Mouse (Mus musculus) forebrain, embryonic 15.5 days (tissue): ENCODE measurements around the gene Cpa4. TPM values are rescaled to one million over a fixed set of nuclear protein-coding genes. Genes with fewer than 3 reads are reported as not detected.

Experiments
- ATAC-seq: fragments of 200-750 bp; cut with Nextera tagmentation; replicated peaks from 2 replicates; pipeline ENCODE4 v1.8.0; 2017; ENCODE audit warnings: mild to moderate bottlenecking, moderate TSS enrichment, moderate library complexity
- H3K27ac ChIP-seq: fragments of 300-500 bp; sonication (generic); replicated peaks from 2 replicates; pipeline ENCODE4 v1.5.1; 2015; ENCODE audit warnings: mild to moderate bottlenecking, inconsistent platforms
- H3K27me3 ChIP-seq: fragments of 300-500 bp; sonication (generic); 2 replicates; pipeline ENCODE4 v1.6.1; 2015; ENCODE audit warnings: inconsistent platforms
- H3K36me3 ChIP-seq: fragments of 300-500 bp; sonication (generic); 2 replicates; pipeline ENCODE4 v1.6.1; 2015; ENCODE audit warnings: mild to moderate bottlenecking, inconsistent platforms
- H3K4me1 ChIP-seq: fragments of 300-500 bp; sonication (generic); 2 replicates; pipeline ENCODE4 v1.6.1; 2015; ENCODE audit warnings: inconsistent platforms
- H3K4me2 ChIP-seq: fragments of 300-500 bp; sonication (generic); replicated peaks from 2 replicates; pipeline ENCODE4 v1.6.1; 2015; ENCODE audit warnings: mild to moderate bottlenecking, inconsistent platforms
- H3K4me3 ChIP-seq: fragments of 300-500 bp; sonication (generic); 2 replicates; pipeline ENCODE4 v1.5.1; 2015; ENCODE audit warnings: mild to moderate bottlenecking, inconsistent platforms
- H3K9ac ChIP-seq: fragments of 300-500 bp; sonication (generic); replicated peaks from 2 replicates; pipeline ENCODE4 v1.6.1; 2015; ENCODE audit warnings: mild to moderate bottlenecking, inconsistent platforms
- H3K9me3 ChIP-seq: fragments of 300-500 bp; sonication (generic); 2 replicates; pipeline ENCODE4 v1.6.1; 2016; ENCODE audit warnings: inconsistent platforms
- WGBS: fragments of 180-500 bp; shearing (Covaris S2); methylation state at CpG from one replicate; pipeline ENCODE4 v1.1.7; 2015; ENCODE audit warnings: mixed read lengths; 5-methylcytosine and 5-hydroxymethylcytosine counted together
- polyA plus RNA-seq: library from polyadenylated mRNA; unstranded; fragments of >200 nt; fragmentation: Nextera tagmentation; extraction: Ambion mirVana; gene quantifications from 2 replicates; pipeline ENCODE4 v1.2.1, GENCODE M21; 2015

The Cpa4 gene
- 1.9 and 2.0 TPM in 2 replicates for polyA plus RNA-seq

- Histone ChIP-seq H3K27ac (no peak within 1 kb of the TSS), H3K36me3 (no peaks in the 10 kb centered on the region), H3K4me2 (no peak within 1 kb of the TSS), H3K27me3 (no peaks in the 10 kb centered on the region), H3K9ac (no peak within 1 kb of the TSS), H3K4me1 (peaks cover 13% of the 10 kb centered on the region), H3K9me3 (no peaks in the 10 kb centered on the region), H3K4me3 (no peak within 1 kb of the TSS)
- 61% methylated on average over 5 of the region's 5 CpGs for WGBS
- no peak for ATAC-seq
Measured at GRCm38 (mm10) chr6:30568069-30568468, at the start of gene Cpa4. TSS of gene Cpa4 (plus strand) at chr6:30568369.

- Histone ChIP-seq H3K4me2 (no peak overlapping the region), H3K36me3 (no peaks in the 10 kb centered on the region), H3K9me3 (no peaks in the 10 kb centered on the region), H3K27me3 (no peaks in the 10 kb centered on the region), H3K4me3 (no peak overlapping the region), H3K27ac (no peak overlapping the region), H3K9ac (no peak overlapping the region), H3K4me1 (peaks cover 5% of the 10 kb centered on the region)
- WGBS = 71% methylated on average over 11 of the region's 11 CpGs
- no peak for ATAC-seq
Measured at GRCm38 (mm10) chr6:30520400-30520799, 47.8 kb upstream of the Cpa4 start.

GRCm38 (mm10) chr6:30525456-30526332 is 42.5 kb upstream of the Cpa4 start:
- no peak overlapping the region for H3K4me2 ChIP-seq
- no peaks in the 10 kb centered on the region for H3K27me3 ChIP-seq
- H3K9me3 ChIP-seq = no peaks in the 10 kb centered on the region
- 0 out of 2 replicates have a peak overlapping the region, but pooled peaks have one; percentile 7 for H3K9ac ChIP-seq
- no peak overlapping the region for H3K4me3 ChIP-seq
- H3K36me3 ChIP-seq = no peaks in the 10 kb centered on the region
- peaks cover 31% of the 10 kb centered on the region for H3K4me1 ChIP-seq
- peak overlapping the region; percentile 84 for H3K27ac ChIP-seq
- ATAC-seq = no peak
- 15% methylated on average over 7 of the region's 7 CpGs for WGBS

GRCm38 (mm10) chr6:30526586-30527515 is 41.3 kb upstream of the Cpa4 start:
- H3K9ac ChIP-seq = 0 out of 2 replicates have a peak overlapping the region, but pooled peaks have one; percentile 25
- peak; percentile 86 for ATAC-seq

DNA sequence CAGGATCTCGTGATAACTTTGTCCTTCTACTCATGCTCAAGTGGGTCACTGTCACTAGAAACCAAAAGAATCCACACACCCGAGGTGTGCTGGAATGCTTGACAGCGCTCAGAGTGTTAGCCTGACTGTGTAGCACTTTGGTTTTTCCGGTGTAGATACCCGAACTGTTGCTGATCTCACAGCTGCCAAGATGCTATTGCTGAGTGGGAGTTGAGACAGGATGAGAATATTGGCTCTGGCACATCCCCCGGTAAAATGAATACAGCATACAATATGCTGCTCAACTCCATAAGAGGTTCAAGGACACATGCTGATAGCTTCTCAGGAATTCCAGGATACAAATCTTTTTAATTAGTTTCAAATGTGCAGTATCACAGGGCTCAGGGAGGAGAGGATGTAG is 39.4 kb upstream of the Cpa4 start:
- Histone ChIP-seq H3K27ac (no peak overlapping the region), H3K4me2 (no peak overlapping the region), H3K9ac (no peak overlapping the region), H3K4me1 (peaks cover 31% of the 10 kb centered on the region), H3K36me3 (no peaks in the 10 kb centered on the region), H3K9me3 (no peaks in the 10 kb centered on the region), H3K27me3 (no peaks in the 10 kb centered on the region), H3K4me3 (no peak overlapping the region)
- ATAC-seq = no peak
- WGBS = 60% methylated on average over 6 of the region's 6 CpGs

More at GRCm38 (mm10) chr6:30526586-30527515, 41.3 kb upstream of the Cpa4 start:
- Histone ChIP-seq H3K4me1 (peaks cover 31% of the 10 kb centered on the region), H3K27me3 (no peaks in the 10 kb centered on the region), H3K4me2 (peak overlapping the region; percentile 39), H3K9me3 (no peaks in the 10 kb centered on the region), H3K36me3 (no peaks in the 10 kb centered on the region), H3K27ac (peak overlapping the region; percentile 84), H3K4me3 (peak overlapping the region; percentile 14)
- 5% methylated on average over 19 of the region's 19 CpGs for WGBS

DNA sequence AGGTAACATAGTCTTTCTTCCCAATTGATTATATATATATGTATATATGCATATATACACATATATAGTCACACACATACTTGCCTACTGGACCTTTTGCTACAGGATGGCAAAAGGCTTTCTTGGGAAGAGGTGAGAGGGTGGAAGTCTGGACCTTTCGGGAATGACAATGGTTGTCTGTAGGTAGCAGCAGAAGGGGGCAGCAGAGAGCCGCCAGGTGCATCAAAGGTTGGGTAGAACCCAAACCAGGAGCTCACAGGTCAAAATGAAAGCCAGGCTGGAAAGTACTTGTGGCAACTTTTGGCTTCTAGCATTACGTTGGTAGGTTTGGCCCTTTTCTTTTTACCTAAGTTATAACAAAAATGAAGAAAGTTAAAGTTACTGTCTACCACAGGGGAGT is 32.8 kb upstream of the Cpa4 start:
- H3K27ac ChIP-seq = no peak overlapping the region
- H3K9me3 ChIP-seq = no peaks in the 10 kb centered on the region
- no peak overlapping the region for H3K9ac ChIP-seq
- WGBS = 39% methylated on average over 3 of the region's 3 CpGs
- H3K27me3 ChIP-seq = no peaks in the 10 kb centered on the region
- no peaks in the 10 kb centered on the region for H3K36me3 ChIP-seq
- no peak overlapping the region for H3K4me3 ChIP-seq
- ATAC-seq = no peak
- H3K4me1 ChIP-seq = no peaks in the 10 kb centered on the region
- H3K4me2 ChIP-seq = no peak overlapping the region

DNA sequence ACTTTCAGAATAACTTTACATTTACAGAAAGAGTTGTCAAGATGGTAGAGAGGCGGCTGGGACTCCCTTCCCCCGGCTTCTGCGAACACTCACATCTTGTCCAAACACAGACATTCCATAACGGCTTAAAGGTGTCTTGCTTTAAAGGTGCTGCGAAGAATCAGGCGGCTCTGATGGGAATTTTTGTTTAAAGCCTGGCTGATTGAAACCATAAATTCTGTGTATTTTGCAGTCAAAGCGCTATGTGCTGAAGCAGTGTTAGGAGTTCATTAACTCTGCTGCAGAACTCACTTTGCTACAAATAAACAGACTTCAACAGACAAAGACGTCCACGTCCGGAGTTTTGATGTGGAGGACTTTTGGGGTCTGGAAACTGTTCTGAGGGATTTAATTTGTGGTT is 29.9 kb upstream of the Cpa4 start:
- H3K4me3 ChIP-seq = no peak overlapping the region
- H3K27ac ChIP-seq = no peak overlapping the region
- no peak overlapping the region for H3K9ac ChIP-seq
- H3K9me3 ChIP-seq = no peaks in the 10 kb centered on the region
- H3K4me1 ChIP-seq = no peaks in the 10 kb centered on the region
- no peak overlapping the region for H3K4me2 ChIP-seq
- H3K27me3 ChIP-seq = no peaks in the 10 kb centered on the region
- no peak for ATAC-seq
- 57% methylated on average over 10 of the region's 10 CpGs for WGBS
- no peaks in the 10 kb centered on the region for H3K36me3 ChIP-seq

GRCm38 (mm10) chr6:30538800-30539199 is 29.4 kb upstream of the Cpa4 start:
- Histone ChIP-seq H3K9ac (no peak overlapping the region), H3K36me3 (no peaks in the 10 kb centered on the region), H3K4me3 (no peak overlapping the region), H3K27ac (no peak overlapping the region), H3K4me1 (0 out of 2 replicates have a peak, but pooled peaks cover 5% of the 10 kb centered on the region), H3K4me2 (no peak overlapping the region), H3K9me3 (no peaks in the 10 kb centered on the region), H3K27me3 (no peaks in the 10 kb centered on the region)
- whole genome bisulfite sequencing = 88% methylated on average over 5 of the region's 5 CpGs
- ATAC-seq = no peak

DNA sequence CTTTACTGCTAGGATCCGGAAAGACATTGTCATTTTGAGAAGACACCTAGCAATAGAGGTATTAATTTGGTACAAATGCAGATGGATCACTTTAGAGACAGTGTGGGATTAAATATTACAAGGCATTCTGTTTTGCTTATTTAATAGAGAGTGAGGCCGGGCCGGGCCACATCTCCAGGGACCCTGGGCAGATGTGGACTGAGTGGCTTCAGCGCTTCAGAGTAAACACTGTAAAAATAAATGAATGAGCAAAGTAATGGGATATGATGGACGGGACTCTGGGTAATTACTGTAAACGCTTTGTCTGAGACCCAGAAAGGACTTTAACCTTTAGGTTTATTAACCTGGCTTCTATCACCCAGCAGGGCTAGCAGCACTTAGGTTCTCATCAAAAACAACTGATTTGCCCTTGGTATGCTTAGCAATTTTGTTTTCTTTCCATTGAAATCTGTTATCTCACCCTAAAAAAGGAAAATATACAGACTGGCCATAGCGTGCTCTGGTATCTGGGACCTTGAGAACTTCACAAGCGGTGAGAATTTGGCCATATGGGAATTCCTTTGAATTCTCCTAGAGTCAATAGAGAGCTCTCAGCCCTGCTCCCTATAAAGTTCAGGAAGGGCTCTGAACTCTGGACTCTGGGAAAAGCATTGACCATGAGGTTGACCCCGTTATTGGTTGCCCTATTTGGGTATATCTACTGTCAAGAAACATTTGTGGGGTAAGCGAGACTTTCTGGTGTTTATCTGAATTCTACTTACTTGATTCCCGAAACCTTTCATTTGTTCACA is 27.0 kb upstream of the Cpa4 start, which contains the start of gene Cpa2:
Cpa2 (plus strand) TSS at position 574 of the 791 bp plus-strand sequence.
- H3K36me3 ChIP-seq = no peaks in the 10 kb centered on the region
- 90% methylated on average over 11 of the region's 11 CpGs for WGBS
- H3K27me3 ChIP-seq = no peaks in the 10 kb centered on the region
- H3K4me2 ChIP-seq = no peak within 1 kb of the TSS
- no peak within 1 kb of the TSS for H3K9ac ChIP-seq
- H3K27ac ChIP-seq = no peak within 1 kb of the TSS
- H3K9me3 ChIP-seq = no peaks in the 10 kb centered on the region
- H3K4me1 ChIP-seq = peaks cover 9% of the 10 kb centered on the region; the same call in 1 of the 2 replicates
- ATAC-seq = no peak
- H3K4me3 ChIP-seq = no peak within 1 kb of the TSS

- H3K4me2 ChIP-seq = no peak overlapping the region
- WGBS = 86% methylated on average over 6 of the region's 6 CpGs
- ATAC-seq = no peak
Measured at GRCm38 (mm10) chr6:30542277-30542676, 25.9 kb upstream of the Cpa4 start.

DNA sequence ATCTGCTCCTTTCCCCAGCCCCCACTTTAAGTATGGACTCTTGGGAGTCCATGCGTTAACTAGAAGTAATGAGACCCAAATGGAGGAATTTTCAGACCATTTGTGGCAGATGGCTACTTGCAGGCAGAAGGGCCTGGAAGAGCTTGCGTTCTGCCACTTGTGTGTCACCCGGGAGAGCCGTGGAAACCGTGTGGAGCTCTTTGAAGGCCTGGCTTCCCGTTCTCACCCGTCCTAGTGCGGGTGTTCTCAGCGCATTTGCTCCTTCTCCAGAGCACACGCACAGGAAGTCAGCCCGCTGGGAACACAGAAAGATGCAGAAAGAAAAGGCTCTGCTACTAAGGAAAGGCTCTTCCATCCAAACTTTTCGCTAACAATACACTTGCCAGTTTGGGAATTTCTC is 25.1 kb upstream of the Cpa4 start:
- H3K4me1 ChIP-seq = peaks cover 26% of the 10 kb centered on the region
- no peaks in the 10 kb centered on the region for H3K27me3 ChIP-seq
- 54% methylated on average over 12 of the region's 12 CpGs for WGBS
- no peak overlapping the region for H3K4me2 ChIP-seq
- H3K4me3 ChIP-seq = no peak overlapping the region
- H3K9ac ChIP-seq = no peak overlapping the region
- H3K9me3 ChIP-seq = no peaks in the 10 kb centered on the region
- ATAC-seq = no peak
- H3K27ac ChIP-seq = no peak overlapping the region
- H3K36me3 ChIP-seq = no peaks in the 10 kb centered on the region

More at GRCm38 (mm10) chr6:30542277-30542676, 25.9 kb upstream of the Cpa4 start:
- no peak overlapping the region for H3K27ac ChIP-seq
- no peaks in the 10 kb centered on the region for H3K36me3 ChIP-seq
- no peaks in the 10 kb centered on the region for H3K27me3 ChIP-seq
- H3K9me3 ChIP-seq = no peaks in the 10 kb centered on the region
- H3K9ac ChIP-seq = no peak overlapping the region
- peaks cover 19% of the 10 kb centered on the region for H3K4me1 ChIP-seq
- no peak overlapping the region for H3K4me3 ChIP-seq
